Mouse (Mus musculus) gastrocnemius, postnatal 10 days (tissue): Measurements from ENCODE around the gene Ankrd50. TPM values are rescaled to one million over a fixed set of nuclear protein-coding genes. Genes with fewer than 3 reads are reported as not detected.

Source experiments
- DNase-seq: peaks from one replicate; pipeline ENCODE4 v3.0.0; 2021; ENCODE audit warnings: mixed read lengths
- long read RNA-seq, 2 experiments: library from polyadenylated mRNA; stranded (forward); transcript quantifications; one replicate each; pipeline ENCODE4 v2.0.0; 2021
- total RNA-seq, 2 experiments: library from RNA; stranded (reverse); gene quantifications; 2 replicates each; pipeline ENCODE4 v1.2.3; 2021

The Ankrd50 gene
- 10 to 100 TPM; 33.7 to 41.2 TPM for total RNA-seq
- long read RNA-seq, experiment 1, full-length matches to known transcripts = 5 of 18 reads
- long read RNA-seq, experiment 1, partial matches to known transcripts = 3 of 18 reads
- long read RNA-seq, experiment 1, other reads (novel, unspliced or antisense) = 10 of 18 reads
- long read RNA-seq, experiment 2, full-length matches to known transcripts = 4 of 20 reads
- long read RNA-seq, experiment 2, partial matches to known transcripts = 4 of 20 reads
- long read RNA-seq, experiment 2, other reads (novel, unspliced or antisense) = 12 of 20 reads

DNA sequence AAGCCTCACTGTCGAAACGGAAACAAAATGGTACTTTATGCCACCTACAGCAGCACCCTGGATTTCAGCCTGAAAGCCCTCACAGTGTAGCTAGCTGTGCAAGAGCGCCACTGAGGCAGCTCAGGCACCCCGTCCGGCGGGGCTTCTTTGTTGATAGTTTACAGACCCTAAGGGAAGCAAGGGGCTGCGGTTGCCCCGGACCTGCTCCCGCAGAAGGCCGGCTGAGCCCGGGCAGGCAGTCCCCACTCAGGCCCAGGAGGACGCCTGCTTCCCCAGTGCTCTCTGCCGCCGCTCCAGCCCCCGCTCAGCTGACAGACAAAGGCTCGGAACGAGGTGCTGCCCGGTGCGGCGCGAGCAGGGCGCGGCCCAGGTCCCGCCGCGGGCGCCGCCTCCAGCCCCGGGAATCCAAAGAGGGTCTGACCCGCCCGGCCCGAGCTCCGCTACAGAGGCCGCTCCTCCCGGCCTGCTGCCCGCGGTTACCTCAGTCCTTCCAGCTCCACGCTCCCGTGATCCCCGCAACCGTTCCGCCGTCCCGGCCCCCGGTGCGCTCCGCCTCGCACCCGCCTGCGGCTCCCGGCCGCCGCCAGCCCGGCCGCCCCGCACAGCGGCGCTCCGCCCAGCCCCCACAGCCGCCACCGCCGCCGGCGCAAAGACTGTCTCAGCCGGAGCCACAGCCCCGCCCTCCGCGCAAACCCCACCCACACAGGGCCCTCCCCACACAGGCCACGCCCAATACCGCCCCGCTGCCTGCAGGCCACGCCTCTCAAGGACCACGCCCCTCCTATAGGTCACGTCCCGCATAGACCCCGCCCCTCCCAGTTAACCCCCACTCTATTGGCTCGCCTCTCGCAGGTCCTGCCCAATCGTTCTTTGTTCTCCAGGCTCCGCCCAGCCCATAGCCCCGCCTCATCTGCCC lies at the start of gene Ankrd50:
TSS of gene Ankrd50 (minus strand) at position 654 of the 916 bp plus-strand sequence.
- DNase-seq = peak; percentile 99

- no peak for DNase-seq
Measured at GRCm38 (mm10) chr3:38534245-38534644, 49.6 kb upstream of the Ankrd50 start.

DNA sequence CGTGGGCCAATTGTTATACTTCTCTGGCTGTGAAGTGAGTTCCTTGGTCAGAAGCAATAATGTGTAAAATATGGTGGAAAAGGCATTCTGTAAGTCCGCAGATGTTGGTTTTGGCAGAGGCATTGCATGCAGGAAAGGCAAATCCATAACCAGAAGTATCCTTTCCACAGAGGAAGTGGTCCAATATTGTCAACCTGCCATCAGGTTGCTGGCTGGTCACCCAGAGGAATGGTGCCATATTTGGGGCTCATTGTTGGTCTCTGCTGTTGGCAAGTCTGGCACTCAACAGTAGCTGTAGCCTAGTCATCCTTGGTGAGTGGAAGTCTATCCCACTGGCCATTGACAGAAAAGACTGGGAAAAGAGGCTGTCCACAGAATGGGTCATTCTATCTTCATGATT lies 35.8 kb upstream of the Ankrd50 start:
- DNase-seq = no peak

DNA sequence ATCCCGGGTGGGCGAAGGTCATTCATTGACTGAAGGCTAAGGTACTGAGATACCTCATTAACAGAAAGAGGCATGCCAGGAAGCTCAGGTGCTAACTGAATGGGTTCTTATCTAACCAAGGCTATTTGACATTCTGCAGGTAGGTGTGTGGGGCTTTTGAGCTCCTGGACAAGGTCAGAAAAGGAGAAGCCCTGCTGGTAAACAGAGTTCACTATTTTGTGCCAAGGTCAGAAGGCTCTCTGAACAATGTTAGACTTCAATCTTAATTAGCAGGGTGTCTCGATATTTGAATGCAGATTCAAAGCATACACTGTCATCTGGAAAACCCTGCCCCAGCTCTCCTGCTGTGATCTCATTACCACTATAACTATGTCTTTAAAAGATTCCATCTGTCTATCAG lies 35.3 kb upstream of the Ankrd50 start:
- no peak for DNase-seq

DNA sequence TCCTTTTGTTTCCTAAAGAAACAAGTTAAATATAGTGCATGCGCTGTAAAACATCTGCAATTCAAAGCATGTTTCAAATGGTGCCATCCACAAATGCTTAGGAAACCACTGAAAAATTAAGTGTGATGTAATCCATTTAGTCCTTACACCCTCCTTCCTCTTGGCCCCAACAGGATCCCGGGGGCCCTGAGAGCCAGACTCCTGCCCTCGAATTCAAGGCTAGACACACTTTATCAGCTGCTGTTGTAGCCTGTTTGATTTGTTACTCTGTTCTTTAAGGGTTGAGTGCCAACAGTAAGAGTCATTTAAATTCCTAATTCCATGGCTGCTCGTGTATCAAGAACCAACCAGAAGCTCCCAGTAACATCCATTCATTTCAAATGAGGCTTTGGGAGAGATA lies 19.0 kb upstream of the Ankrd50 start:
- no peak for DNase-seq

DNA sequence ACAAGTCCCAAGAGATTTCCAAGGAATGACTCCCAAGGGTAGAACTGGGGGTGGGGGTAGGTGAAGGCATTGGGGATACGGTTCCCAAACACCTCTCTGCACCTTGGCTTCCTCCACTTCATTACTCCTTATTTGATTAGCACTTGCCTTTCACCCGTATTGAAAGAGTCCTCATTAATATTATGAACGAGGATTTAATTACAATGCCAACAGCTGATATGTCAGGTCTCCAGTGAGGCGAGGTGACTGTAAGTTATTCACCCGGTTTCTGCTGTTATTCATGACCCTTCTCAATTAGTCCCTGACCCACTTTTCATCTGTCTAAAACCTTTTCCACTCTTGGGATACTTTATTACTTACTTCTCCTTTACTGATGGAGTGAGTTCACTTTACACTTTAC lies 17.5 kb upstream of the Ankrd50 start:
- no peak for DNase-seq

DNA sequence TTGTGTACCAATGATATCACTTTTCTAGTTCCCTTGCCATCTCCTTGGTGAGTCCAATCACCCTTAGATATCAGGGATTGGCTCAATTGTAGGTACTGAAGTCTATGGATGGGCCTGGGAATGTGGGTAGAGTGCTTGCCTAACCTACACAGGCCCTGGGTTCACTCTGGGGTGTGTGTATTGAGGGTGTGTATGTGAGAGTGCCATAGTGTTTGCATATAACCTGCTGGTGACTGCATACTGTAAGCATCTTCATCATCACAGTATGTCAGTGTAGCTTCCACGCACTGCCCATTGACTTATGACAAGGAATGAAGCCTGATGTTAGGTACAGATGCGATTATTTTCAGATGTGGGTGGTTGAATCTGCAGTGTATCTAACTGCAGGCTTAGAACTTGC lies 17.1 kb upstream of the Ankrd50 start:
- no peak for DNase-seq

DNA sequence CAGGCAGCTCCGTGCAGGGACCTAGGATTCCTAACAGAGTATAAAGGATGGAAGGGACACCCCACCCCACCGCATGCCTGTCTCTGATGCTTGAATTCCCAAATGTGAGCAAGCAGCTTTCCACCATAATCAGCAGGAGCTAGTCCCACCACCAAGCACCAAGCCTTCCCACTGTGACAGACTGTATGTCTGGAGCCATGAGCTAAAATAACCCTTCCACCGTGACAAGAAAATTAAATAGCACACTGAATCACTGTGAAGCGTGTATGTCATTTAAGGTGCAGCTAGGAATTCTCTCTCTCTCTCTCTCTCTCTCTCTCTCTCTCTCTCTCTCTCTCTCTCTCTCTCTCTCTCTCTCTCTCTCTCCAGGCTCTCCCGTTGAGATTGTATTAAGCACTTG lies 16.7 kb upstream of the Ankrd50 start:
- no peak for DNase-seq

DNA sequence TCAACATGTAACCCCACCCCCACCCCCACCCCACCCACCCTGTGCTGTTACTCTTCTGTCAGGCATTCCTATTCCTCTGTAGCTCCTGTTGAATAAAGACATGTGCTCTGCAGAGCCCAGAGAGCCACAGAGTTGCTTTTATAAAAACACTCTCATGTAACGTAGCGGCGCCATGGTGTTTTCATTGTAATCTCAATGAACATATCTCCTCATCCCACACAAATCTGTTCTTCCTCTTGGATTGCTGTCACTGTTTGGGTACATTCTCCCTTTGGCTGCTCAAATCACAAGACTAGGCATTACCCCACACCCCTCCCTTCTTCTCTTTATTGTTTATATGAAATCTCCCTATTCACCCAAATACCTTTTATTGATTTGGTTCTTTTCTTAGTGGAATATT lies 13.9 kb upstream of the Ankrd50 start:
- DNase-seq = no peak

GRCm38 (mm10) chr3:38496795-38497385 lies 12.2 kb upstream of the Ankrd50 start:
- DNase-seq = no peak

DNA sequence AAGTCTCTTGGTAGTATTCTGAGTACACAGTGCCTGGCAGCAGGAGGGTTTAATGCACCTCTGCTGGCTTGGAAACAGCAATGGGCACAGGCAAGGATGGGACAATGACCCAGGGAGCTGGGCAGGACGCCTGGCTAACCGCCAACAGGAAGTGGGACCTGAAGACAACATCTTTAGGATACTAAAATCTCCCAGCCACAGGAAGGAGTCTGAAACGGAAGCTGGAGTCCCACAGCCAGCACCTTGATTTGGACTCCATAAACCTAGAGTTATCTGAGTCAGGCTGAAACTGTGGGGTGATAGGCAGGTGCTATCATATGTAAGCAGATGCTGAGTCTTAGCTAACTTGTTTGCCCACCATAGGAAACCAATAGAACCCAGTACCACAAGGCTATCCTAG lies 7.1 kb upstream of the Ankrd50 start:
- no peak for DNase-seq

- no peak for DNase-seq
Measured at GRCm38 (mm10) chr3:38491236-38491635, 6.6 kb upstream of the Ankrd50 start.

DNA sequence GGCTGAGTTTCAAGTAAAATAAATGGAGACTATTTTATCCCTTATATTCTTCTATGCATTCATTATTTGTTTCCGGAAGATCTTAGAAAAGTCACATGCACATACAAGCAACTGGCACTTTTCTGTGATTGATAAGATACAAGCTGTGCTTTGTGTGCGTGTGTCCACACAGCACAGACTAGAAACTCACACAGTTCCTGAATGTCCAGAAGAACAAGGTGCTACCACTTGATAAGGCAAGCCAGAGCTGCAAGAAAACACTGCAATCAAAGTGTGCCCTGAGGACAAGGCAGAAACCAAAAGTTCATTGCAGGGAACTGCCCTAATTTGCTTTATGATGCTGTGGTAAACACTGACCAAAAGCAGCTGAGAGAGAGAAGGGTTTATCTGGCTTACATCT lies 6.1 kb upstream of the Ankrd50 start:
- DNase-seq = no peak

DNA sequence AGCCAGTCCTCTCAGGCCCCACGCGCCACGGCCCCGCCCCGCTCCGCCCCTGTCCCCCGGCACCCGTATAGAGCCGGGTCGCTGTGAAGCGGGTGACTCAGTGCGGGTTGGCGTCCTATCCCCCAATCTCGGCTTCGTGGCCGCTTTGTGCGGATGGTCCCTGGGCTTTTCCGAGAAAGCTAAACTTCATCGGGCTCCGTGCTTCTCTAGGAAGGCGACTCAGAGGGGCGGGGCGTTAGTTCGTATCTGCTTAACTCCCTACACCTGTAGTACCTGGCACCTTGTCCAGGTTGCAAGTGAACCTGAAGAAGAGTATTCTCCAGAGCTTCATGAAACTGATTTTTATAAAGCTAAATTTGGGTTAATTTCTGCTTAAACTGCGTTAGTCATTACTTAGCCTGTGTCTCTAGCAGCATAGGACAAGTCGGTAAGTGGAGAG lies 482 bp upstream of the Ankrd50 start:
- no peak for DNase-seq

- no peak for DNase-seq
Measured at GRCm38 (mm10) chr3:38483551-38483950, 1.1 kb downstream of the Ankrd50 start.

- peak; percentile 11 for DNase-seq
Measured at GRCm38 (mm10) chr3:38482749-38483148, 1.9 kb downstream of the Ankrd50 start.

GRCm38 (mm10) chr3:38481106-38481505 lies 3.5 kb downstream of the Ankrd50 start:
- no peak for DNase-seq

DNA sequence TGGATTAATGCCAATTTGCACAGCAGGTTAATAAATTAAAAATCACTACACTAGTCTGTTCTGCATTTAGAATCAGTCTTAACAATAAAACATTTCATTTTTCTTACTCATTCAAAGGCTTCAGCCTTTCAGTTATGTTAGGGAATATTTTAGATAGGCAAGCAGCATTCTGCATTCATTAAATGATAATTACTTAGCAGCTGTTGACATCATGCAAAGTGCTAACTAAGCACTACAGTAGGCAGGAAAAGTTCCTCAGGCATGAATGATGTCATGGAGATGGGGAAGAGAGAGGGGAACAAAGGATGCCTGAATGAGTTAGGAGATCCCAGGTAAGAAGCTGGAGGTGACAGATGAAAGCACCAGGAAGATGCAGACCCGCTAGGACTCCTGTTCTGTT lies 6.7 kb downstream of the Ankrd50 start:
- DNase-seq = no peak

DNA sequence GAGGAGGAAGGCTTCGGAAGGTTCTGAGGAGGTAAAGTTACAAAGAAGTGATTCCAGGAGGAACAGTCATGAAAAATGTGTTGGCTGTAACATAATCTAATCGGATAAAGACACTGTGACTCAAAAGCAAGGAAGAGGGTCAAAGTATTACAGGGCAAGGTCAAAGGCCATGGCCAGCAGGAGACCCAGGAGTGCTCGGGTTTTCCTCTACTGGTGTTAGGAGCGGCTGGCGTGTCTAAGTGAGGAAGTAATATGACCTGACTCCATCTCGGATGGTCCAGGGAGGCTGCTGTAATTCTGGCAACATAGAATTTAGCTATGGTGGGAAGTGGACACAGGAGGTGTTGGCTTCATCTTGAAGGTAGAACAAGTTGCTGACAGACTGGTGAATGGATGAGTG lies 9.1 kb downstream of the Ankrd50 start:
- DNase-seq = no peak

DNA sequence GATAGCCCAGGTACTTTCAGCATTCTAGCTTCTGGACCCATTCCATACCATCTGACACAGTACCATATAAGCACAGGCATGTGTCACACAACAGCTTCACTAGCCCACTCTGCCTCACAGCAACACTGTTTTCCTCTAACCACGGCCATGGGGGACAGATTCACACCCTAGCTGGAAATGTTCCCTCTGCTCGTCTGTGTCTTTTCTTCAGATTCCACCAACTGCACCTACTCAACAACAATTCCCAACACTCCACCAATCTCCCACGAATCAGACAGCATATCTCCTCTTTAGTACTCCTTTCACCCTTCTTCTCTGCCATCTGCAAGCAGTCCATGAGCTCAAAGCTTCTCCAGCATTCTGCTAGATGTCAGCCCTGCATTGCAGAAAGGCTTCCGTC lies 11.5 kb downstream of the Ankrd50 start:
- no peak for DNase-seq

- DNase-seq = no peak
Measured at GRCm38 (mm10) chr3:38471516-38471915, 13.1 kb downstream of the Ankrd50 start.

- DNase-seq = no peak
Measured at GRCm38 (mm10) chr3:38468131-38468530, 16.5 kb downstream of the Ankrd50 start.

GRCm38 (mm10) chr3:38466880-38467405 lies 17.7 kb downstream of the Ankrd50 start:
- DNase-seq = no peak
